Mouse (Mus musculus): ENCODE results near the gene Igf1.

DNA sequence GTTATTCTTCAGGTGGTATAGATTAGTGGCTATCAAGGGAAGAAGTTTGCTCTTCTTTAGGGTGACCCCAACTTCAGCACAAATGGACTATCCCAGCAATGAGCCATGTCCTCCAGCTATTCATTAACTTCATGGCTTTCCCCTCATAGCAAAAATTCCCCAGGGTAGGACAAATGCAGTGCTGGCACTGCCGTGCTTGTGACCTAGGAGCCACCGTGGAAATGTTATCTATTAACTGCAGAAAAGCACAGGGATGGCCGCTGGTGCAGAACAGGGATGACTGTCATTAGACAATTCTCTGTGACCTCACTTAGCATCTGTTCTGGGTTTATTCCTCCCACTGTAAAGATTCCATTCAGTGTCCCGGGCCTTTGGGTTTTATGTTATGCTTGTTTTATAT is 10.2 kb upstream of the Igf1 start:
- TF ChIP-seq E2F4 (IDR thresholded peaks at IDR 0.05; ENCODE audit: borderline replicate concordance, low read depth, low read length) (no peak), KAT2A (conservative IDR thresholded peaks at IDR 0.05; ENCODE audit: low read depth, low read length) (no peak), POLR2A (IDR thresholded peaks at IDR 0.05; ENCODE audit: control insufficient read depth in 1 of 2, insufficient read depth in 1 of 2, low read depth in 1 of 2, low read length in 2 of 2, poor library complexity in 1 of 2) (no peak), ZNF384 (IDR thresholded peaks at IDR 0.05; ENCODE audit: low read depth, low read length) (no peak)
